Mouse (Mus musculus): ENCODE results near the gene Atg2a.

The Atg2a gene

DNA sequence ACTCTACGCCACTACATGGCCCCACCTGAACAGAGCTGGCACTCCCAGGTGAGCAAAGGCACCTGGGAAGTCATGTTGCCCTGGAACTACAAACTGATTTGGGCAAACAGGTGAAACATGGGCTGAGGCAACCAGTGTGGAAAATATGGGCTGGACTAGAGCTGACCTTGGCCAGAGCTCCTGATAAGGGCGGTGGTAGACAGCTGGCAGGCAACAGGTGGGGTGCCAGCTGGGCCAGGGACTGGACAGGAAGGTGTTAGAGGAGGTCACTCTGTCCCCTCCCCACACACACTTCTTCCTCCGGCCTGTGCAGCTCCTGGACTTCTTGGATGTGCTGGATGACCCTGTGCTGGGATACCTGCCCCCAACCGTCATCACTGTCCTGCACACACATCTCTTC is 11.6 kb downstream of the Atg2a start:
- no peak for DNase-seq

DNA sequence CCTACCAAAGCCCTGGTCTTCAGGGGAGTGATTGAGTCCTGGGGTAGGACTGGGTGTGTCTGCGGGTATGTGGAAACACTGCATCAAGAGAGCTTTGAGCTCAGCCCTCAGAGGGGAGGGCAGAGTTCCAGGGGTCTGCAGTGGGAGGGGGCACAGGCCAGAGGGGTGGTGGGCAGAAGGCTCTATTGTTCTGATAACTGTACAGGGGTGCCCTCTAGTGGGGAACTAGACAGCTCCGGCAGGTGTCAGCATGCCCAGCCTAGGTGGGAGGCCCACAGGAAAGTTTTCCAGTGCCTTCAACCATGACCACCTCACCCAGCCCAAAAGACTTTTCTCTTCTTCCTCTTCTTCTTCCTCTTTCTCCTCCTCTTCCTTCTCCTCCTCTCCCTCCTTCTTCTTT is 19.0 kb downstream of the Atg2a start:
- DNase-seq, result no peak

DNA sequence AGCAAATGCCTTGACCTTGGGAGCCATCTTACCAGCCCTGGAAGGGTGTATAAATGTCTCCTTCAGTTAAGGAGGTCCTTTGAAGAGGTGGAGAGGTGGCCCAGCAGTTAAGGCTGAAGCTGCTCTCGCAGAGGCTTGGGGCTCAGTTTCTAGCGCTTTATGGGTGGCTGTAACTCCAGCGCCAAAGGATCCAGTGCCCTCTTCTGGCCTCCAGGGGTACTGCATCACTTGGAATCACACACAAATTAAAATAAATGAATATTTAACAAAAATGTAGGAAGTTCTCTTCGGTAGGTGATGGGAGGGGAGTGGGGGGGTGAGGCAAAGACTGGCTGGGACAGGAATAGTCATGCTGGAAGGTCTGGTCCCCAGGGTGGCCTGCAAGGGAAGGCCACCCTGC is 19.5 kb downstream of the Atg2a start:
- DNase-seq, result no peak

DNA sequence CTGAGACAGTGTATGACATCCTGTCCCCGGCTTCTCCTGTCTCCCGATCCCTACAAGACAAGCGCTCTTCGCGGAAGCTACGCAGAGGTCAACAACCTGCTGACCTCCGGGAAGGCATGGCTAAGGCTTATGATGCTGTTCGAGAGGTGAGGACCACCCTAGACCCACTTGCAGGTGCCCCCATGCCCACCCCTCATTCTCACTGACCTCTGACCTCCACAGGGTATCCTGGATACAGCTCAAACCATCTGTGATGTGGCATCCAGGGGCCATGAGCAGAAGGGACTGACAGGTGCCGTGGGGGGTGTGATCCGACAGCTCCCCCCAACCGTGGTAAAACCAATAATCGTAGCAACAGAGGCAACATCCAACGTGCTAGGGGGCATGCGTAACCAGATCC is 19.9 kb downstream of the Atg2a start:
- DNase-seq, result no peak

DNA sequence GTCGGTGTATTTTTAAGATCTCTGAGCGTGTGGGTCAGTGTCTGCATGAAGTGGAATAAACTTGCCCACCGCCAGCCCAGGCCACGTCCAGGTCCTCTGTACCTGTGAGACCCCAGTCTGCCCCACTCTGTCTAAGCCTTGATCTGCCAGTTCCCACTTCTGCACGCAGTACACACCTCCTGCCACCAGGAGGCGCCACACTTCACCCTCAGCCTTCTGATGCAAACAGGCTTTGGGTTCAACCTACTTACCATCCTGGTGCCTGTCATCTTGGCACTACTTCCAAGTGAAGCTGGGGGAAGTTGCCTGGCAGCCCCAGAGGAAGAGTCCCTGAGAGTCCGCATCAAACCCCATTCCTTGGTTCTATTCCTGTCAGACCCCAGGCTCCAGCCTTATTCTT is 20.8 kb downstream of the Atg2a start:
- DNase-seq, result peak; percentile 61

DNA sequence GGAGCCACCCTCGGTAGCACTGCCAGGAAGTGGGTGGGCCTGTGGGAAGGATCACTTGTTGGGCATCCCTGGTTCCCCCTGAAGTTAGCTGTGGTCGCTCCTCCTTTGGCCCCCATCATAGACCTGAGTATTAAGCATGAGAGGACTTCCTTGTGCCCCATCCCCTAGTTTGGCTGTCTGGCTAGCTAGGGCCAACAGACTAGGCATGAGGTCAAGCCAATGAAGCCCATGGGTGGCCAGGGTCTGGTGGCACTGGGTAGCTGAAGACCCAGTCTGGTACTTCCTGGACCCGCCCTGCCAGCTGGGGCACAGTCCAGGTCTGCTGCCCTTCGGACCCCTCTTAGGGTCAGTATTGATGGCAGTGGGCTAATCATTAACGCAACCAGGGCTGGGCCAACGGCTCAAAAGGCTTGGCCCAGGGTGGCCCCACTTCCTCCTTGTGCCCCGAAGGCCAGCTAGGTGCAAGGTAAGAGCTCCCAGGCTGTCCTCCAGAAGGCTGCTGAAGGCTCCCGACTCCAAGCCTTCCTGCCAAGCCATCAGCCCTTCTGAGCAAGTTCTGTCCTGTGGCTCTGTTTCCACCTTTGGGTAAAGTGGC is 21.5 kb downstream of the Atg2a start:
- no peak for DNase-seq

DNA sequence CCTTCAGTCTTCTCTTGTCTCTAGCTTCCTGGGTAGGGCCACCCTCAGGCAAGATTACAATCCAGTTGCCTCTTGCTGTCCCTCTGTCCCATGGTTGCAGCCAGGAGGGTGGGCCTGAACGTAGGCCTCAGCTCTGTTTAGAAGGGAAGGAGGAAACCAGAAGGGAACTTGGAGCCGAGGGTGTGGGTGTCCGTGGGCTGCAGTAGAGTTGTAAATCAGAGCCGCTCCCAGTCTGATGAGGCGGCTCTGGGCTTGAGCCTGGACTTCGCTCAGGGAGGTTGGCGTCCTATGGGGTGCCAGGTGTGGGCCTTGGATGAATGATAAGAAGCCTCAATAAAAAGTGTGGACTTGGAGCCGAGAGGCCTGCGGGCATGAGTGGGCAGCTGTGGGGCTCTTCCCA is 22.7 kb downstream of the Atg2a start:
- no peak for DNase-seq

DNA sequence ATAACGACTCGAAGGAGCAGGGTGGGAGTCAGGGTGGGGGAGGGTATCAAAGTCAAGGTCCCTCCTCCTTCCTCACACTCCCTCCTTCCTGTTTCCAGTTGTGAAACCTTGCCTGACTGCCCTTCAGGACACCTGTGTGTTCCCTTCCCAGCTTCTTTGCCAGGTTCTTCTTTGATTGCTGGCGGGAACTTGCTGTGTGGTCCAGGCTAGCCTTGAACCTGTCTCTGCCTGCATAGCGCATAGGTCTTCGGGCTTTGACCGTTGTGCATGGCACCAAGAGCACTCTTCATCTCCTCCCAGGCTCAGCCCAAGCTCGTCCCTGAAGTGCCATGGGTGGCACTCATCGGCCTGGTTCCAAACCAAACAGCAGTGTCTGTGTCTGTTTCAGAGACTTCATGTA is 23.5 kb downstream of the Atg2a start:
- no peak for DNase-seq

DNA sequence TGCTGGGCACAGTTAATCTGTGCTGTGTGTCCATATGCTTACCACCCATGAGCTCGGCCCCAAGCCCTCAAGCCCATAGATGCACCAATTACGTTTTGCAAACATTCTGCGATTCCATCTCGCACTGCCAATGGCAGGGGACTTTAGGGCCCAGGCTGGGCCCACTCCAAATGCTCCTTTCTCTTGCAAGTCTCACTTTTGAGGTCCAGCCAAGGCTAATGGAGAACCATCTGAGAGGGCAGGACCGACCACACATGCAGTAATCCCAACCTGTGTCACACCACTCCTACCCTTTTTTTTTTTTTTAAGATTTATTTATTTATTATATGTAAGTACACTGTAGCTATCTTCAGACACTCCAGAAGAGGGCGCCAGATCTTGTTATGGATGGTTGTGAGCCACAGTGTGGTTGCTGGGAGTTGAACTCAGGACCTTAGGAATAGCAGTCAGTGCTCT is 24.3 kb downstream of the Atg2a start:
- DNase-seq, result no peak

DNA sequence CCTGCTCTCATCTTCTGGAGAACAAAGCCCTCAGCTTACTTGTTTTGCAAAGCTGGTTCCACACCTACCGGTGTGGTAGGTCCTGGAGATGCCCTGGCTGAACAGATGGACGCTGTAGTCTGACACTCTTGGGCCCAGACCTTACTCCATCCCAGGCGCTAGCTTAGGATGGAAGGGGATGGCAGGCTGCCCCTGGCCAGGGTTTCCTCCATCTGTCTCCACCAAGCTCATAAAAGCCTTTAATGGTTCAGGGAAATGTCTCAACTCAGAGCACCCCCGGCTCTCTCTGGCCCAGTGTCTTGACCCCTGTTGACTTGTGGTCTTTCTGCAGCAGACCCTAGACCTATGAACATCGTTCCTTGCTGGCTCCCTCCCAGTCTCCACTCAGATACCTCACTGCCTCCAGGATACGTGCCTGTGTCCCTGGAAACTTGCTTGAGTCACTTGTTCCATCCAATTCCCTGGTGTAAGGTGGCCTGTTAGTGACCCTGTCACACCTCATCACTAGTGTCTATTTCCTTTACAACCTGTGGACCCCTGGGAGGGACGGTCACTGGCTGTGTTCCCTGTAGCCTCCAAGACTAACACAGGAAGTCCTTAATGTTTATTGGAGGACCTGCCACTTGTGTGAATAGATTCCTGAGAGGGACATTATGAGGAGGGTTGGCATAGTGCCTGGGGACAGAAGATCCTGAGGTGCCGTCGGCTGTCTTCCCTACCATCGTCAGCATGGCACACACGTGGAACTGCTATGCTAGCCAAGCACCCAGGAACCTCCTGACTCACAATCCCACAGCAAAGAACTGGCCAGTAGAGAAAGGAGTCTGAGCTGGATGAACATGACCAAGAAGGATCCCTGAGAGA is 26.1 kb downstream of the Atg2a start:
- no peak for DNase-seq

DNA sequence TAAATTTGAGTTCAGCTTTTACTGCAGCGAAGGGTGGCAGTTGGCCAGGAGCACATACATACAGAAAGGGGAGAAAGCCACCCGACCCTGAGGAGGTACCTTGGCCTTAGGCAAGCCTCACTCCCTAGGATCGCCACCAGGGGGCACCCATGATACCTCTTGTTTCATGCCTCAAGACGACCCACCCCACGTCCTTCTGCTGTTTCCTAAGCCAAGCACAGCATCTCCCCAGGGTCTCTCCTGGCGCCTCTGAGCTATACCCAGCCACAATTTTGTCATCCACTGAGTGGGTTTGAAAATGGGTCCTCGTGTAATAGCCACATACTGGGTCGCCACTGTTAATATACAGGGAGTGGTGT is 26.7 kb downstream of the Atg2a start:
- peak; percentile 83 for DNase-seq

DNA sequence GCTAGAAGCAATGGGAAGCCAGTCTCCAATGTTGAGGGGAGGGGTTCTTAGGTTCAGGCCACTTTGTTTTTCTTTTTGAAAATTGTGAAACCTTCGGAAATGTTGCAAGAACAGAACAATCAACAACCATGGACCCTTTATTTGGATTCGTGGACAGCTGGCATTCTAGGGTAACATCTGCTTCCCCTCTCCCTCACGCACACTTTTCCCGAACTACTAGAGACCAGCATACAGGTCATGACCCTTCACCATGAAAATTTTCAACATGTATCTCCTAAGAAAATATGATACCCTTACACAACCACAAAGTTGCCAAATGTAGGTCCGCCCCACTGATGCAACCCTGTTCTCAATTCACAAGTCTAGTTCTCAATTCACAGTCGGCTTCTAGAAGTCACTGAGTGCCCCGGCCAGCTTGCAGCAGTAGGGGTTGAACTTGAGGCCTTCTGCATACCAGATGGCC is 27.2 kb downstream of the Atg2a start:
- no peak for DNase-seq

DNA sequence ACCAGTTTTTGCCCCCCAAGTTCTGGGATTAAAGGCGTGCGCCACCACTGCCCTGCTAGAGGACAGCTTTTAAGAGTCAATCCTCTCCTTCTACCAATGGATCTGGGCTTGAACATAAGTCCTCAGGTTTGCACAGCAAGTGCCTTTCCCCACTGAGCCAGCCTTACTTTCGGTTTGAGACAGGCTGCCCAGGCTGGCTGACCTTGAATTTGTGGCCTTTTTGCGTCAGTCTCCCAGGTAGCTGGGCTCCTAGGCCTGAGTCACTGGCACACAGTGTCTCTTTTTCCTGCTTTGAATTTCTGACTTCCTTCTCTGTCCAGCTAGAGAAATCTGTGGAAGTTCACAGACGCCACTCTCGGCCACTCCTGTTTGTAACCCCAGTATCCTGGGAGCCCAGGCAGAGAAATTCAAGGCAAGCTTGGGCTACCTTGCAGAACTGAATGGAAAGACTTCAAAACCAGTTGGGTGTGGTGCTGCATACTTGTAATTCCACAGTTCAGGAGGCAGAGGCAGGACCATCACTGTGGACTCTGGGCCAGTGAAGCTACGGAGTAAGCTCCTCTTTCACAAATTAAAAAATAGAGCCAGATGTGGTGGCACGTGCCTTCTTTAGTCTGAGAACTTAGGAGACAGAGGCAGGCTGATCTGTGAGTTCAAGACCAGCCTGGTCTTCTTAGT is 28.5 kb downstream of the Atg2a start:
- no peak for DNase-seq

DNA sequence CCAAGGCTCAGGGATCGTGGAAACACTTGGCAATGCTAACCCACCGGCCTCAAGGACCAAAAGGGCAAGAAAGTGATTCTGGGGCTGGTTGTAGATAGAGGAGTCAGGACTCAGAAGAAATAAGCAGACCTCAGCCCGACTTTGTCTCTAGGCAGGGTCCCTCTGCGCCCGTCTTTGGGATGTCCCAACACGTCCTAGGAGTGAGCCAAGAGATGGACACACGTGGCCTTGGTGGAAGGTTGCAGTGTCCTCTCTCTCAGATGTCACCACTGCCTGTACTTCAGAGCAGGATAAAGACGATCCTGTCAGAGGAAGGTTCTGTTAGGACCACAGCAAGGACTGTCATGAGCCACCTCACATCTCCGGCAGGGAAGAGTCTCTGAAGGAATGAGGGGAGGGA is 29.2 kb downstream of the Atg2a start:
- DNase-seq, result no peak

DNA sequence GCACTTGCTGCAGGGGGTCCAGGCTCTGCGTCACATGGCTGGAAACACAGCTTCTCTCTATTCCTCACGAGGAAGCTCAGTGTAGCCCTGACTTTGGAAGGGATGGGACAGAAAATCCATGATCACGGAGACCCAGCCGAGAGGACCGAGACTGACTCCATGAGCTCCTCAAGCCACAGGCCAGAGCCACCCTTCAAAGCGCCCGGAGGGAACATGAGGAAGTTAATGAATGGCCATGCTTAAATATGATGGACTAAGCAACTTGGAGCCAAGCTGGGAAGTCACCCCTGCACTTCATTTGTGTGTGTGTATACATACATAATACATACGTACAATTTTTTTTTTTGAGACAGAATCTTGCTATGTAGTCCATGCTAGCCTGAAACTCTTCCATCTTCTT is 29.7 kb downstream of the Atg2a start:
- DNase-seq, result no peak

DNA sequence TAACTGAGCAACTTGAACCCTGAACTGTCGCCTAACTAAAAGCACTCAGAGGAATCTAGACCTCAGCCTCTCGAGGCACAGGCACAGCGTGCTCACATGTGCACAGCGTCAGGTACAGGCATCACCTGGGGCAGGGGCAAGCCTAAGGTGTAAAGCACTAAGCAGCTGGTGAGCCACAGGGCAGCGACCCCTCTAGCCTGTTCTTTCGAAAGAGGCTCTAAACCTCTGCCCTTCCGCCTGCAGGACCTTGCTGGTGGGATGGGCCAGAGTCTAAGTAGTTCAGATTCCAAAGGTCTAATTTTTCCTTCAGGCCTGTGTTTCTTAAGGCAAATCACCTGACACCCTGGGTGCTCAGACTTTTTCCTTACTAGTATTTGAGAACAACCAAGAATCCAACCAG is 30.6 kb downstream of the Atg2a start:
- DNase-seq, result no peak

DNA sequence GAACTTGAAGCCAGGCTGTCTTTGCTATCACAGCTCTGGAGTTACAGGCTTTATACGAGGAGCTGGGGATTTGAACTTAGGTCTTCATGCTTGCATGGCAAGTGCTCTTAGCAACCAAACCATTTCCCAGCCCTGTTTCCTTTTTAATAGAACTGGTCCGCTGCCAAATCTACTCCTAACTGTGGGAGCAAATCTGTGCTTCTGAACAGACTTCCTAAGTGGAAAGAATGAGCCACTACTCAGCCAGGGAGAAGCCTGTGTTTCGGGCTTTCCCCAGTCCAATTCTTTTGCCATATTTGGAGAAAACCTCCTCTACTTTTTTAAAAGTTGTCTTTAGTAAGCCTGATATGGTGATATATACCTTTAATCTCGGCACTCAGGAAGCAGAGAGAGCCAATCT is 31.3 kb downstream of the Atg2a start:
- DNase-seq, result peak; percentile 70

DNA sequence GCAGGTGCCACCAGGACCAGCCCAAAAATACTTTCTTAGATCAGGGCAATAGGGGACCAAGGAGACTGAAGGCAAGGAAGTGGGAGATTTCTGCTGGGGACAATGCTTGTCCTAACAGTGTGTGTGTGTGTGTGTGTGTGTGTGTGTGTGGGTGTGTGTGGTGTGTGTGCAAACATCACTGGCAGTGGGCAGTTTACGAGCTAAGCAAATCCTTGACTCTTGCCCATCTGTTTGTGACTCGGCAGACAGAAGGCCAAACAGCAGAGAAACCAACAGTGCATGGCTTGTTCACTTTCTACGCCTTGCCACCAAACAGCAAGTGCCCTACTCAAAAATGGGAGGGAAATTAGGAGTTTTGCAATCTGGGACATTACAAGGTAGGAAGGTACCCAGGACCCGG is 32.1 kb downstream of the Atg2a start:
- no peak for DNase-seq

DNA sequence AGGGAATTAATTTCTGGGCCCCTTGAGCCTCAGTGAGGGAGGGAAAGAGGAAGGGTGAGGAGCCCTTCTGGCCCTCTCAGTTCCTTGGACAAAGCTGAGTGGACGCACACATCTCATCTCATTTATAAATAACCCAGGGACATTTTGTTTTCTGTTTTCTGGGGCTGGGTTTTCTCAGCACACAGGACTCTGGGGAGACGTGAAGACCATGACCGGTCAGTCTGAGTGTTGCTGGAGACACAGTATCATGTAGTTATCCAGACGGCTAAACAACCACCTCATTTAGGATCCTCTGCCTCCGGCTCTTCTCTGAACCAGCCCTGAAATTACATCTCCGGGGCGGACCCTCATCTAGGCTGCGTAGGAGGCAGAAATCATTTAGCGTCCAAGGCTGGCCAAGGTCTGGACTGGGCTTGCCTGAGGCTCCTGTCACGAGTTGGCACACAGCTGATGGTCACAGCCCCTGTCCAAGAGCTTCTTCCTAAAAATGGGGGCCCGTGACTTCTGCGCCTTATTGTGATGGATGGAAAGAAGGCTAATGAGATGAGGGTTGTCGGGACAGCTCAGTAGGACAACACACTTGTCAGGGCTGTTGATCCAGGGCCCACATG is 32.6 kb downstream of the Atg2a start:
- DNase-seq, result no peak

DNA sequence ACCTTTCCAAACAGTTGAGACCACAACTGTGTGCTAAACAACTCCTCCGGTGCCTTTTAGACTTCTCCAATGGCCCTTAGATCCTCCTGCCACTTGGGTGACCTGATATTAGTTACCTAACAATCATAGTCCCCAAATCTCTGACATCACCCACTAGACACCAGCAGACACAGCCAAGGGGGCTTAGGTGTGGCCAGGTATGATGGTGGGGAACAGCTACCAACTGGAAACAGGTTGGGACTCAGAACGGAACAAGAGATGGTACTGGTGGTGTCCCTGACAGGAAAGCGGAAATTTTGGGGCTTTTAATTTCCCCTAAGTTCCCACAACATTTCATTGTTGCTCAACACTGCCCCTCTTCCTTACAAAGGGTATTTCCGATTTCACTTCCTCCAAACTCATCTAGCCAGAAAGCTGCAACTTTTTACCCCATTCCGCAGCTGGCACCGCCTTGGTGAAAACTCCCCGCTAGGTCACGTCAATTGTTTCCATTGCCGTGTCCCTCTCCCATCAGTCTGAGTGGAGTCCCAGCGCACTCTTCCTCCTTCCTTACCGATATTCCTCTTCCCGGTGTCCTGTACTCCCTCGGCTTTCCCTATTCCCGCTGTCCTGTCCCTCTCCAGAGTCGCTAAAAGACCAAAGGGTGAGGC is 34.4 kb downstream of the Atg2a start:
- no peak for DNase-seq

DNA sequence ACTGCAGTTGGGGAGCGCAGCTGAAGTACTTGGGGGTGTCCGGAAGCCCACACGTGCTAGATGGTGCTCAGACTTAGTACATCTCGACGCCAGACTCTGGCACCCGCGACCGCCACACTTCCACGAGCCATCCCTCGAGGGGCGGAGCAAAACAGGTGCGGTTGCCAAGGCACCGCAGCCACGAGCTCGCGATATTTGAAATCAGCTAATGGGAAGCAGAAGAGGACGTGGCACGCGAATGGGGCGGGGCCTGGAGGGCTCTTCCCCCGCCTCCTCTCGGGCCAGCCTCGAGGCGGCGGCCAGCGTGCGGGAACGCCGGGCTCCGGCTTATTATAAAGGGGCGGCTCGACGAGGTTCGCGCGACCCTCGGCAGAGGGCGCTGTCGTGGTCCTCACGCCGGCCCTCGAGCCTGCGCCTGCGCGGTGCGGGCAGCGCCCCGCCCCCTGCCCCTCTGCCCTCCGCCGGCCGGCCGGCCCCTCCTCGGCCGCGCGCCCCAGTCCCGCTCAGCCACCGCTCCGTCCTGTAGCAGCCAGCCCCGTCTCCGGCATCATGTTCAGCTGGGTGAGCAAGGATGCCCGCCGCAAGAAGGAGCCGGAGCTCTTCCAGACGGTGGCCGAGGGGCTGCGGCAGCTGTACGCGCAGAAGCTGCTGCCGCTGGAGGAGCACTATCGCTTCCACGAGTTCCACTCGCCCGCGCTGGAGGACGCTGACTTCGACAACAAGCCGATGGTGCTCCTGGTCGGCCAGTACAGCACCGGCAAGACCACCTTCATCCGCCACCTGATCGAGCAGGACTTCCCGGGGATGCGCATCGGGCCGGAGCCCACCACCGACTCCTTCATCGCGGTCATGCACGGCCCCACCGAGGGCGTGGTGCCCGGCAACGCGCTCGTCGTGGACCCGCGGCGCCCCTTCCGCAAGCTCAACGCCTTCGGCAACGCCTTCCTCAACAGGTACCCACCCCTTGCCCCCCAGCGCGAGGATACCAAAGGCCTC is 35.3 kb downstream of the Atg2a start, which contains the start of gene Ehd1:
Ehd1 (plus strand) TSS at position 300 of the 996 bp plus-strand sequence.
- peak; percentile 98 for DNase-seq
